Mouse (Mus musculus) testis, adult 2 months (tissue): Measurements from ENCODE around the gene Slc36a3. TPM values are rescaled to one million over a fixed set of nuclear protein-coding genes. Genes with fewer than 3 reads are reported as not detected.

Source experiments
- H3K27ac ChIP-seq: fragments of 200-500 bp; 2 replicates; pipeline ENCODE4 v1.5.1; 2012; ENCODE audit warnings: low read depth, low read length; ENCODE audit not compliant: control insufficient read depth, insufficient read depth
- H3K27me3 ChIP-seq: fragments of 200-500 bp; 2 replicates; pipeline ENCODE4 v1.6.1; 2012; ENCODE audit warnings: mild to moderate bottlenecking, low read length, moderate library complexity; ENCODE audit not compliant: control insufficient read depth, insufficient read depth
- H3K36me3 ChIP-seq: fragments of 200-500 bp; 2 replicates; pipeline ENCODE4 v1.6.1; 2012; ENCODE audit warnings: mild to moderate bottlenecking, low read length; ENCODE audit not compliant: control insufficient read depth, insufficient read depth
- H3K4me1 ChIP-seq: fragments of 200-500 bp; 2 replicates; pipeline ENCODE4 v1.6.1; 2012; ENCODE audit warnings: low read length; ENCODE audit not compliant: control insufficient read depth, insufficient read depth
- H3K4me3 ChIP-seq: fragments of 200-500 bp; 2 replicates; pipeline ENCODE4 v1.5.1; 2012; ENCODE audit warnings: low read depth, mild to moderate bottlenecking, low read length, moderate library complexity, mixed read lengths; ENCODE audit not compliant: control insufficient read depth
- CTCF ChIP-seq: fragments of 200-500 bp; IDR thresholded peaks from 2 replicates; pipeline ENCODE4 v1.5.1; 2012; ENCODE audit warnings: low read depth, mild to moderate bottlenecking, inconsistent platforms, low read length, moderate library complexity; ENCODE audit not compliant: control insufficient read depth, insufficient read depth, insufficient replicate concordance
- POLR2A ChIP-seq: fragments of 200-500 bp; IDR thresholded peaks from 2 replicates; pipeline ENCODE4 v1.6.1; 2012; ENCODE audit warnings: low read depth, mild to moderate bottlenecking, inconsistent platforms, low read length, moderate library complexity; ENCODE audit not compliant: control insufficient read depth
- polyA plus RNA-seq: library from polyadenylated mRNA; depleted of rRNA; stranded (reverse); fragments of >200 nt; gene quantifications from 2 replicates; pipeline ENCODE4 v1.2.3, GENCODE M21; 2012

The Slc36a3 gene
- polyA plus RNA-seq, 1 experiment = 103 TPM

GRCm38 (mm10) chr11:55146855-55147254 lies 4.7 kb downstream of the Slc36a3 start:
- Histone ChIP-seq H3K27ac (no peak overlapping the region), H3K4me3 (no peak overlapping the region), H3K4me1 (peaks cover 2% of the 10 kb centered on the region; the same call in 1 of the 2 replicates), H3K27me3 (no peaks in the 10 kb centered on the region), H3K36me3 (no peaks in the 10 kb centered on the region)
- no peak for TF ChIP-seq POLR2A
- TF ChIP-seq CTCF = no peak

GRCm38 (mm10) chr11:55144011-55144410 lies 7.5 kb downstream of the Slc36a3 start:
- TF ChIP-seq POLR2A (no peak), CTCF (no peak)
- no peak overlapping the region for H3K27ac ChIP-seq

GRCm38 (mm10) chr11:55141502-55141901 lies 10.0 kb downstream of the Slc36a3 start:
- Histone ChIP-seq H3K4me3 (no peak overlapping the region), H3K36me3 (no peaks in the 10 kb centered on the region), H3K4me1 (no peaks in the 10 kb centered on the region), H3K27me3 (no peaks in the 10 kb centered on the region), H3K27ac (no peak overlapping the region)
- TF ChIP-seq POLR2A (no peak), CTCF (no peak)

More at GRCm38 (mm10) chr11:55144011-55144410, 7.5 kb downstream of the Slc36a3 start:
- Histone ChIP-seq H3K36me3 (no peaks in the 10 kb centered on the region), H3K27me3 (no peaks in the 10 kb centered on the region), H3K4me1 (no peaks in the 10 kb centered on the region), H3K4me3 (no peak overlapping the region)

- Histone ChIP-seq H3K27ac (no peak overlapping the region), H3K4me1 (no peaks in the 10 kb centered on the region), H3K36me3 (no peaks in the 10 kb centered on the region), H3K4me3 (no peak overlapping the region), H3K27me3 (no peaks in the 10 kb centered on the region)
- TF ChIP-seq POLR2A = no peak
- no peak for TF ChIP-seq CTCF
Measured at GRCm38 (mm10) chr11:55137646-55138045, 13.9 kb downstream of the Slc36a3 start.

GRCm38 (mm10) chr11:55136770-55137547 lies 14.5 kb downstream of the Slc36a3 start:
- Histone ChIP-seq H3K27ac (no peak overlapping the region), H3K4me3 (no peak overlapping the region), H3K4me1 (no peaks in the 10 kb centered on the region), H3K36me3 (no peaks in the 10 kb centered on the region), H3K27me3 (no peaks in the 10 kb centered on the region)
- TF ChIP-seq CTCF (no peak), POLR2A (no peak)

GRCm38 (mm10) chr11:55134871-55135270 lies 16.6 kb downstream of the Slc36a3 start:
- H3K27ac ChIP-seq = no peak overlapping the region
- no peak overlapping the region for H3K4me3 ChIP-seq
- TF ChIP-seq CTCF = no peak
- no peaks in the 10 kb centered on the region for H3K36me3 ChIP-seq
- peaks cover 6% of the 10 kb centered on the region for H3K4me1 ChIP-seq
- H3K27me3 ChIP-seq = no peaks in the 10 kb centered on the region

- Histone ChIP-seq H3K36me3 (no peaks in the 10 kb centered on the region), H3K27me3 (no peaks in the 10 kb centered on the region), H3K4me3 (no peak overlapping the region), H3K4me1 (peaks cover 6% of the 10 kb centered on the region), H3K27ac (no peak overlapping the region)
- TF ChIP-seq CTCF = no peak
- no peak for TF ChIP-seq POLR2A
Measured at GRCm38 (mm10) chr11:55134407-55134806, 17.1 kb downstream of the Slc36a3 start.

GRCm38 (mm10) chr11:55133204-55133603 lies 18.3 kb downstream of the Slc36a3 start:
- no peak for TF ChIP-seq CTCF
- TF ChIP-seq POLR2A = no peak

More at GRCm38 (mm10) chr11:55133204-55133603, 18.3 kb downstream of the Slc36a3 start:
- Histone ChIP-seq H3K36me3 (no peaks in the 10 kb centered on the region), H3K4me3 (no peak overlapping the region), H3K27me3 (no peaks in the 10 kb centered on the region), H3K4me1 (peaks cover 6% of the 10 kb centered on the region), H3K27ac (no peak overlapping the region)
